Mouse (Mus musculus) olfactory bulb, adult 2 months (tissue): ENCODE data around the gene Vmn2r19.

Experiments used
- CTCF ChIP-seq: fragments of 200-500 bp; IDR thresholded peaks from 2 replicates; pipeline ENCODE4 v1.5.1; 2012; ENCODE audit warnings: low read depth, mild to moderate bottlenecking, low read length, moderate library complexity; ENCODE audit not compliant: insufficient read depth
- POLR2A ChIP-seq: fragments of 200-500 bp; IDR thresholded peaks from 2 replicates; pipeline ENCODE4 v1.6.1; 2012; ENCODE audit warnings: mild to moderate bottlenecking, low read depth, low read length, moderate library complexity; ENCODE audit not compliant: insufficient read depth

- TF ChIP-seq CTCF (no peak), POLR2A (no peak)
These were observed 15.3 kb upstream of the Vmn2r19 start for GRCm38 (mm10) chr6:123292751-123293400.
